Mouse (Mus musculus): Measurements from ENCODE around the gene E2f8.

Gene E2f8

DNA sequence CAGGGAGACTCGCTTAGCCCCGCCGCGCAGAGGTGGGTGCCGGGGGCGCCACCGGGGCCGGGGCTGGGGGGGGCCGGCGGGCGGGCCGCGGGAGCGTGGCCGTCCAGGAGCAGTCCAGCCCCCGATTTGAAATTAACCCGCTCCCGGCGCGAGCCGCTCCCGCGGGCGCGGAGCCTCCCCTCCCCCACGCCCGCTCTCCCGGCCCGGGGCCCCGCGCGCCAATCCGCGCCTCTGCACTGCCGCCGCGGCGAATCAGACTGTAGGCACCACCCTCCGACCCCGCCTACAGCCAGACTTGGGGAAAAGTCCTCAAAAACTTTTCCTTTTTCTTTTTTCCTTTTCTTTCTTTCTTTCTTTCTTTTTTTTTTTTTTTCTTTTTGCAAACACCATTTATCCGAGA lies at the start of gene E2f8:
Gene E2f8, minus strand, starts transcription at position 111 of the 400 bp plus-strand sequence.
- DNase-seq (ENCODE audit: extremely low read depth, low read depth, low spot score) = no peak

DNA sequence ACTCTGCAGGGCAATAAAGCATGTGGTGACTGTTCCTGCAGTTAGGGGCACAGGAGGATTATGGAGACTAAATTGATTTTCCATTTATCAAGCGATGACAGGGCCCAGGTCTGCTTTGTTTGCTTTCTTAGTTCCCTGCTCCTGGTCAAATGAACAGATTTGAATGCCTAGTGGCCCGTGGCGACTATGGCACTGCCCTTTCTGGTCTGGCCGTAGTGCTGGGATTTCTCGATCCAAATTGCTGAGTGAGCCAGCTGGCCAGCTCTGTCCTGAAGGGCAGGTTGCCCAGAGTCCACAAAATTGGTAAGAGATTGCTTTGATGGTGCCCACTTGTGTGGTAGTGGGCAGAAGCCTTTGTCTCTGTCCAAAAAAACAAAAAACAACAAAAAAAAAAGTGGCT lies 49.0 kb upstream of the E2f8 start:
- DNase-seq (ENCODE audit: extremely low read depth, low read depth, low spot score) = no peak

DNA sequence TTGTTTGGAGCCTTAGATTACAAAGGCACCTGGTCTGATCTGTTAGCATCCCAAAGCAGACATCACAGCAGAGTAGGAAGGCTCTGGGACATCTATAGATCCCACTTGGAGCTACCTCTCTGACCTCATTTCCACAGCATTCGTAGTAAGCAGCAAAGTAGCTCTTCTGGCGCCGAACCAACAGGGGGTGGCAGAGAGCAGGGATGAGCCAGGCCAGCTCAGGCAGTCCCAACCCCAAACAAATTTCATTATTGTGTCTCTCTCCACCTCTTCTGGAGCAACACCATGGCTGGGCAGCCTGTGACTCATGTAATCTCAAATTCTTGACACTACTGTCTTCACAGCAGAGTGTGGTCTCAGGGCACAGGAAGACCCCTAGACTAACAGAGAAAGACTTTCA lies 47.0 kb upstream of the E2f8 start:
- no peak for DNase-seq (ENCODE audit: extremely low read depth, low read depth, low spot score)

DNA sequence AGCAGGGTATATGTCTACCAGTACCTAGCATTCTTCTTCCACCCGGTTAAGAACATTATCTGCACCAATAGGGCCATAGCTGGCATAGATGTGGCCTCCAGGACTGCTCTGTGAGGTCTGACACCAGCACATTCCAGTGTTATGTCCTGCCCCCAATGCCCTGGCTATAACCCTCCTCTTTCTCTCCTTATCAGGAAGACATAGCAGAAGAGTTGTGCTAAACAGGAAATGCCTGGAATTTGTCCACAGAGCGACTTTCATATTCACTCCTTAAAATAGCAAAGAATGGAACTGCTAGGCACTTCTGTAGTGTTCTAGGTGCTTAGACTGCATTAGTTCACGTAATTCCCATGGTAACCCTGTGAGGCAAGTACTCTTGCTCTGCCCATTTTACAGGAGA lies 43.8 kb upstream of the E2f8 start:
- no peak for DNase-seq (ENCODE audit: extremely low read depth, low read depth, low spot score)

DNA sequence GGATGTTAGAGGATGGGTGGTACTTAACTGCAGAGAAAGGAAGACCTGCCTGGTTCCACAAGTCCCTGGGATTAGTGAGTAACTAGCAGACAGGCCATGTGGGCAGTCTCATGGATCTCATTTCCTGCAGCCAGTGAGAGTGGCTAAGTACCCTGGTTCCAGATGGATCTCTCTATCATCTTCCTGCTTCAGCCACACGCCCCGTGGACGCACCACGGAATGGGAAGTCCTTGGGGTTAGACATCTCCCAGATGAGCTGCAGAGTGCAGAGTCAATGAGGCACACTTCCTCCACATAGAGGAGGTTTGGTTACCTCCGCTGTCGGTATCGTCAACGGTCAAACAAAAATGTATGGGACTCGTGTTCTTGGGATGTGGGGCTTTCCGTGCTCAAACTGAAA lies 42.2 kb upstream of the E2f8 start:
- no peak for DNase-seq (ENCODE audit: extremely low read depth, low read depth, low spot score)

DNA sequence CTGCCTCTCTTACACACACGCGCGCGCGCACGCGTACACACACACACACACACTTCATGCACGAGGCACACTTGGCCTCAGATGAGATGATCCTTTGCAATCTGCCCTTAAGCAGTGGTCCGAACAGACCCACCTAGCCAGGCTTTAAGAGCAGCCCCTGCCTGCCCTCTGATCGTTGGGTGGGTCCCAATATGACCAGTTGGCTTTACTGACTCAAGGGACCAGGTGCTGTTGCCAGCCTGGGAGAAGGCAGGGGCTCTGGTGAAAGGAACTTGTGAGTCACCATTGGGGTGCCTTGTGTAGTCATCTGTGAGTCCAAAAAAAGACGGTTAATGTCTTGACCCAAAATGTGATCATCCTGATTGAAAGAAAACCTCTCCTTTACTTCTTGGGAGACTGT lies 37.0 kb upstream of the E2f8 start:
- no peak for DNase-seq (ENCODE audit: extremely low read depth, low read depth, low spot score)

DNA sequence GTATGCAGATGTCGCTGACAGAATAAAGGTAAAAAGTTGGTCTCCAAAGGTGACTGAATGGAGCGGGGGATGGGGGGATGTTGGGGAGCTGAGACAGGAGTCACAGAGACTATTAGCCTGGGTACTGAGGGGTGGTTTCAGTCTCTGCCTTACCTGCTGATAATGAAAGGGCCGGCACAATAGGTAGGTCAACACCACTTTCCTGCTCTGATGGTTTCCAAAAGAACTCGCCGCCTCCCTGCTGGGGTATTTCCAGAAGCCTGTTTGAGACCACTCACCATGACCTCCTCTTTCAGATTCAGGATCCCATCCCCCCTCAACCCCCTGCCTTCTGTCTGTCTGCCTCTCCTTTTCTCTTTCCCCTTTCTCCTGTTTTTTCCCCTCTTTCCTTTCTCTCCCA lies 36.6 kb upstream of the E2f8 start:
- no peak for DNase-seq (ENCODE audit: extremely low read depth, low read depth, low spot score)

DNA sequence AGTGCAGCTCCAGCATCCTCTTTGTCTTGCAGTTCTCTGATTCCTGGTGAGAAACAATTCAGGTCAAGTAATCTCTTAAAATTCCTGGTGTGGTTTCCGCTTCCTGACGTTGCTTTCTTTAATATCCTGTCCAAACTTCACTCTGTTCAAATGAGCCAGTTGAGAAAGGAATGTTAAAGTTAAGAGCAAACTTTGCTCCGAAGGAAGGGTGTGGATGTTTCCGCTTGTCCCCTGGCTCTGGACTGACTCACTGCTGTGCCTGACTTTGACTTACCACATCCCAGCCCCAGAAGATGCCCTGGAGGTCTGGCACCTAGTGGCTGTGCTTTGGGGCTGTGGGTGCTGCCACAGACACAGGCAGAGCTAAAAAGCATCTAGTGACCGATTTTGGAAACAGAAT lies 36.1 kb upstream of the E2f8 start:
- DNase-seq (ENCODE audit: extremely low read depth, low read depth, low spot score) = no peak

DNA sequence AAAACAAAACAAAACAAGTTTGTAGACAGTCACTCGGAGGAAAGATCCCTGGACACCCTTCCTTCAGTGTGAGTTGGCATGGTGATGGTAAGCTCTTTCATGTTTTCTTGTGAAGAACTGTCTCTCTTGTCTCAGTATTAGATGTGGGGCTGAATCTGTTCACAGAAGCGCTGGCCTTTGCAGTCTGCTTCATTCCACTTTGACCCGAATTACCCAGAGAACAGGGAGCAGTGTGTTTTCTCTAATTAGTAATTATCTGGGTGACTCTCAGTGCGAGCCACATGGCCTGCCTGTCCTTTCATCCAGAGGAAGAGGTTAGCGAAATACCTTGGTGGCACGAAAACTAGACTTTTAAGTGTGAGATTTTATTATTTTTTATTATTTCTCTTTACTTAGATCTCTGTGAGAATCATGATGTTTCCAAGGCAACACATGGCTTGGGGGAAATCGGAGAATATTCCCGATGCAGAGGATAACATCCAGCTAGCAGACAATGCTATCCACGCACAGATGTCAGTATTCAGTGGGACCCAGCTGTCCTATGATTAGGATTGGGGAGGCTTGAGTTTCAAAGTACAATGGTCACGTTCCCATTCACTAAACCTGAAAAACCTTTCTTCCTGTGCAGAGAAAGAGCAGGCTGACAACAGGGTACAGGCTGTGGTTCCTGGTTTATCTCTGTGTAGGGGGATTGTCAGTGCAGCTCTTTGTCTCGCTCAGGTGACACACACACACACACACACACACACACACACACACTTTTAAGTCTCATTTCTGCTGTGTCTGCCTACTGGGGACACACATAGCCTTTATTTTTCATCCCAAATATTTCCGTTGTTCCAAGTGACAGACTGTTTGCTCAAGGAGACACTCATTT lies 33.5 kb upstream of the E2f8 start:
- DNase-seq (ENCODE audit: extremely low read depth, low read depth, low spot score) = no peak

DNA sequence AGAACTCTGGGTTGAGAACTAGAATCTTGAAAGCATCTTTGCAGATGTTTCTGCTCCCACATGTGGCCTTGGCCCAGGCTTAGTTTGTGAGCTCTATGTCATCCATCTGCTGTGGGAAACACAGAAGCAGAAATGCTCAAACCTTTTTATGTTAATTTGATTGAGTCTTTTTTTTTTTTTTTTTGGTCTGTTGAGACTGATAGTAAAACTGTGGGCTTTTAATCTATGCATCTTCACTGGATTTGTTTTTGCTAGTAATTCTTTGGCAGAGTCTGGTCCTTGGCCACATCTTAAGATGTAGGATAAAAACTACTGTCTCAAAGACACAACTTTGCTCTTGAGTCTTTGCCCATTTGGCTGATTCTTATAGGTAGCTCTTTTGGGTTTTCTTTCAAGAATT lies 29.8 kb upstream of the E2f8 start:
- DNase-seq (ENCODE audit: extremely low read depth, low read depth, low spot score) = no peak

DNA sequence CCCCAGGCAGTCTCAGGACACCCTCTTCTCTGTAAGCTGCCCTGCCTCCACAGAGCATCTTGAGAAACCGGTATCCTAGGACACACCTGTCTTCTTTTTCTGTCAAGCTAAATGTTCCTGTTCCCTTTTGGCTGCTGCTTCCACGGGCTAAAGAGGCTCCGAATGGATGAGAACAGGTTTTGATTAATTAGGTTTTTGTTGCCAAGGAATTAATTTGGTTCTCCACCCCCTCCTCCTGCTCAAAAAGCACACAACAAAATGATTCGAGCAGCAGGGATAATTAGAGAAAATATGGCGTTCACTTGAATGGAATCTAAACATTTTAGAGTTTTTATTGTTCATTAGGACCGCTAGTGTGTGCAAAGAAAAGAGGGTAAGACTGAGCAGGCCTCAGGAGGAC lies 28.9 kb upstream of the E2f8 start:
- DNase-seq (ENCODE audit: extremely low read depth, low read depth, low spot score) = no peak

DNA sequence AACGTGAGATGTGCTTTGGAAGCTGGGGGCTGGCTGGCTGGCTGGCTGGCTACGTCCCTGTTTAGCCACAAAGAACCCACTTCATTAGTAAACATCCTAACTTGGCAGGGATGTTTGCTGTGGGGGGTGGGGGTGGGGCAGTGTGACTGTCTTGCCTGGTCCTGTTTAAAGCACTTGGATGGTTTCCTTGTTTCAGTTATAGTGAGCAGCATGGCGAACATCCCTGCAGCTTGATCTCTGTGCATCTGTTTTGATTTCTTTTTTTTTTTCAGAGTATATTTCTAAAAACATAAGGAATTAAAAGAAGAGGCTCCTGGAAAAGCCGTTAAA lies 27.9 kb upstream of the E2f8 start:
- DNase-seq (ENCODE audit: extremely low read depth, low read depth, low spot score) = no peak

DNA sequence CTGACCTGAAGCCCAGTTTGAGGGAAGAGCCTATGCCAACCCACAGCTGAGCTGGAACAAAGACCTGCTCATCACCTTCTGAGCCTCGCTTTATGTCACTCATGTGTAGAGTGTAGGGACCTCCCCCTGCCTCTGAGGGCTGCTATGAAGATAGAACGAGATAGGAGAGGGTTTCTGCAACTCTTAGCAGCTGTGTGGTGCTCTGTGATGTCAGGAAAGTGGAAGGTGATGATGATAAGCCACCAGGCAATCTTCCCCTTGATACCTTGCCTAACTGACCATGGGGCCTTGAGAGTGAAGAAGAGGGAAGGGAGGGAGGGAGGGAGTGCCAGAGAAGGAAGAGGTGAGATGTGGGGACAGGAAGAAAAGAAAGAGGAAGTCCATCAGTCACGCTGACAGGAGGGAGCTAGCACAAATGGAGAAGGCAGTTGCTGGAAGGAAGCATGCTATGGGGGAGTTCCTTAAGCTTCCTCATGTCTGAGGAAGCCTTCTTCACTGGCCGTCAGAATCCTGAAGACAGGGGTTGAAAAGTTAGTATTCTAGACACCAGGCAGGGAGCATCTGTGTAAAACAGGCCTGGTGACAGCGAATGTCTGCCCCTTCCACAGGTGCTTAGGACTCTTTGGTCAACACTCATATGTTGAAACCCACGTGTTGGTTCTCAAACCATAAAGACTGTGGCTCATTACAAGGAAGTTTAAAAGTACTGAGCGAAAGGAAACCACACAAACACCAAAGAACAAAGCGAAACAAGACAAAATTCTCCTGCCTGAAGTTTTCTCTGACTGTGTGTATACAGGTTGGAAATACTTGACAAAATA lies 27.3 kb upstream of the E2f8 start, which contains the start of gene Nav2:
Gene Nav2, plus strand, starts transcription at position 196 of the 821 bp plus-strand sequence.
- no peak for DNase-seq (ENCODE audit: extremely low read depth, low read depth, low spot score)

DNA sequence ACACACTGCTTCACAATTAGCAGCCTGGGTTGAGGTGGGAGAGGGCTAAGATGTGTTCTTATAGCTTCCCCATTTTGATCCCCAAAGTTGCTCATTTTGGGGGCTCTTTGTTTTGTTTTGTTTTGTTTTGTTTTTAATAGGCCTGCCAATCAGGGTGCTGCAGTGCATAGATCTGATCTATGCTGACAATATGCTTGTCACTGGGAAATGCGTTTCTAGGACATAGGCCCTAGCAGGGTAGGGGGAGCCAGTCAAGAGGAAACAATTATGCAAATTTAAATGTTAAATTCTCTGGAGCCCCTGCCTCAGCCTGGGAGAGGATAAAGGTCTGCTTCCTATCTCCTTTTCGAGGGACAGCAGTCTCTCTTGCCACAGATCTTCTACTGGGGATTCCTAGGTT lies 21.1 kb upstream of the E2f8 start:
- DNase-seq (ENCODE audit: extremely low read depth, low read depth, low spot score) = no peak

DNA sequence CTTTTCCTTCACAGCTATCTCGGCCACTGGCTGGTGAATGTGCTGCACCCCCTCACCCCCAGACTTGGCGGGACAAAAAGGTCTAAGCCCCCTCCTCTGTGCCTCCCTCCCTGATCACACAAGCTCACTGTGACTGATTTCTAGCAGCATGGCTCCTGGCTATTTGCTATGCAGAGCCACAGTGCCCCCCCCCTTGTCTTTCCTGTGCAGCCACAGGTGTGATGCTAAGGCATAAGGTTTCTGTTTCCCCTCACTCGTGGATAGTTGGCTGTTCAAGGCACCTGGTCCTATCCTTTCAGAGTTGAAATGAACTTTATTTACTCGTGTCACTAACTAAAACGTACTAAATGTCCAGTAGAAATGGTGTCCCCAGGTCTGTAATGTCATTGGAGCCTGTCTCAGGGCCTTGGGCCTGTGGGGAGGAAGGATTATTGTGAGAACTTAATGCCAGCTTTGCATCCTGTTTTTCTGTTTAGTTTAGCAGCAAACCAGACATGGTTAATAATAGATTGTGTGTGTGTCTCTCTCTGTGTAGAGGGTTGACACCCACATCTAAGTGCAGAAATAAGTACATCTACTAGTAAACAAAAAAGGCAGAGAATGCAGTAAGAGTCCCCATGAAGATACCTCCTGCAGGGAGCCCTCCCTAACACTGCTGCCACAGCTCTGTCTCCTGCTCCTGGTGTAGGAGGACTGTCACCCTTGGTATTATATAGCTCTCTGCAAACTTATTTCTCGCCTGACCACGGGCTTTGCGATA lies 19.2 kb upstream of the E2f8 start:
- DNase-seq (ENCODE audit: extremely low read depth, low read depth, low spot score) = no peak

DNA sequence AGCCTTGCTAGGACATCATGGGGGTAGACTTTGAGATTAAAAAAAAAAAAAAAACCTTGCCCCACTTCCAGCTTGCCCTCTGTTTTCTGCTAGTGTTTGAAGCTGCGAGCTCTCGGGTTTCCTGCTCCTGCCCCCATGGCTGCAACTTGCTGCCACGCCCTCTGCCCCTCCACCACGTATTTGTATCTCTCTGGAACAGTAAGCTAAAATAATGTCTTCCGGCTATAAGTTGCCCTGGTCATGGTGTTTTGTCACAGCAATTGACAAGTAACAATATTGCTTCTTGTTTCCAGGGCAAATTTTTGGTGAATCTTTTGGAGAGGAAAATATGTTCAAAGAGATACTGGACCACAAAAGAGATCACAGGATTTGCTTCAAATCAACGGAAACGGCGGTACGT lies 17.0 kb upstream of the E2f8 start:
- no peak for DNase-seq (ENCODE audit: extremely low read depth, low read depth, low spot score)

DNA sequence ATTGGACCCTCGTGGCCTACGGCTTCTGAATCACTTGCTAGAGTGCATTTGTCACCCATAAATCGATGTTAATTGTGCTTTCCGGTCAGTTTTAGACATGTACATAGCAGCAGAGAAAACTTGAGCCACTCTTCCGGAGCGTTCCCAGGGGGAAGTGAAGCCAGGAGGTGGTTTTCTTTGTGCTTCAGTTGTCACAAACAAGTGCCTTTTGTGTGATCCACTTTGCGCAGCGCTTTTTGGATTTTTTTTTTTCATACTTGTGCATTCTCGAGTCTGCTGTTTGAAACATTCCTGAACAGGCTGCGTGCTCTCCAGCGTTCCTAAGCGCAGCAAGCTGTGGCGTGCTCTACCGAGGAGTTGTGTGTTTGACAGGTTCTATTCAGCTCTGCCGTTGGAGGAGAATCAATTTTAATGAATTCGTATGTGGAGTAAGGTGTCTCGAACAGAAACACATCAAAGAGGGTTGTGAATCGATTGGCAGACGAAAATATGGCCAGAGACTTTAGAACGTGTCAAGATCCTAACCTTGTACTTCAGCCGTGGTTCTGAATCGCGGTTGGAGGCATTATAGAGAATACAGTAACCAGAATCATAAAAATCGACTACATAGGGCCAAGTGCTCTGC lies 16.3 kb upstream of the E2f8 start:
- DNase-seq (ENCODE audit: extremely low read depth, low read depth, low spot score) = no peak

DNA sequence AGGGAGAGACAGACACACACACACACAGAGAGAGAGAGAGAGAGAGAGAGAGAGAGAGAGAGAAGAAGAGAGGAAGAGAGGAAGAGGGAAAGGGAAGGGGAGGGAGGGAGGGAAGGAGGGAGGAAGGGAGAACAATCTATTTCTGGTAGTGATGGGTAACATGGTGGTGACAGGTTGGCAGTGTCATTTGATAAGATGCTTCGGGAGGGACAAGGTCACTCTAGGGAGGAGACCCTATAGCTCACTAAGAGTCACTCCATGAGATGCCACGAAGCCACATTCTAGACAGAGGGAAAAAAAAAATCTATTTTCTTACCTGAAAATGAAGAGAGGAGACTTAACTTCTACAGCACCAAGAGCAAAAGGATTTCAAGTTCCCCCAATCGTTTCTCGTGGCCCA lies 14.7 kb upstream of the E2f8 start:
- DNase-seq (ENCODE audit: extremely low read depth, low read depth, low spot score) = no peak

DNA sequence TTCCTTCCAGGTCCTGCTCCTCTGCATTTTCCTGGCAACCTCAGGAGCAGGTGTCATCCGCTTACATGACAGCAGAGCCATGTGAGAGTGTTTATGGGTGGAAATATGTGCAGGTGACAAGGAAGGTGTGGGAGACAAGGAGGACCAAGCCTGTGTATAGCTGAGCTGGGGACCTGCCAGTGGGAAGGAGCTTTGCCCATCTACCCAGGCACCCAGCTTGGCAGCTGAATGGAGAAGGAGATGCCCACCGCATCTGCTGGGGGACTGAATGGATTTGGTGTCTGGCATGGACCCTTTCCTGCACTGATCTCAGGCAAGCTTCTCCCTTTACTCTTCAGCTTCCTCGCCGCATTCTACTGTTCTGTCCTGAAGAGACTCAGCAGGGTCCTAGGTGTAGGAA lies 14.1 kb upstream of the E2f8 start:
- DNase-seq (ENCODE audit: extremely low read depth, low read depth, low spot score) = no peak

DNA sequence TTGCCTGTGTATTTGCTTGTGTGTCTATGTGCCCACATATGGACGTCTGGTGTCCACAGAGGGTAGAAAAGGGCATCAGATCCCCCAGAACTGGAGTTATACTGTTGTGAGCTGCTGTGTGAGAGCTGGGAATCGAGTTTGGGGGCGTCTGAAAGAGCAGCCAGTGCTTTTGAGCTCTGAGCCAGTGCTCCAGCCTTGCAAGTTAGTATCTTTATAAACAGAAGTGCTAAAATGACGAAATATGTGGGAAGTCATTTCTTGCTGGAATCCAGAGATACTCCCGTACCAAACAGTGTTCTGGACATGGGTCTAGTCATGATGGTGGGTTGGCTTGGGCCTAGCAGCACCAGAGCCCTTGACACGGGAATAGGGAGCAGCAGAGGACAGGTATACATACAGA lies 13.4 kb upstream of the E2f8 start:
- DNase-seq (ENCODE audit: extremely low read depth, low read depth, low spot score) = no peak

DNA sequence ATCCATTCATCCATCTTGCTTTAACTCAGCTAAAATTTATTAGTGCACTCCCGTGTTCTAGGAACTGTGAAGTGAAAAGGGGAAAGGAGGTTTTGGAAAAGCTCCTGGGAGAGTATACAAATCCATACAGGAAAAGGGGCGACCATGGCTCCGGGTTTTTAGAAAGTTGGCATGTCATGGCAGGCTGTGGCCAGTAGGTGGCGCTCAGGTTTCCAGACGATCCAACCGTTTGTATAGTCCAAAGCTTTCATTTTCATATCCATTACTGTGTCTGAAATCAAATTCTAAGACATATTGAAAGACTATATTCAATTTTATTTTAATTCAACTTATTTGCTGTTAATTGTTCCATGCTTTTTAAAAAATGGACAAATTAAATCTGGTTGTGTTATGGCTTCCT lies 12.8 kb upstream of the E2f8 start:
- no peak for DNase-seq (ENCODE audit: extremely low read depth, low read depth, low spot score)
